Mouse (Mus musculus): Measurements from ENCODE around the gene Irs1. TPM values are rescaled to one million over a fixed set of nuclear protein-coding genes. Genes with fewer than 3 reads are reported as not detected.

Irs1 gene
- polyA plus RNA-seq, 1 experiment: 1.1 TPM

DNA sequence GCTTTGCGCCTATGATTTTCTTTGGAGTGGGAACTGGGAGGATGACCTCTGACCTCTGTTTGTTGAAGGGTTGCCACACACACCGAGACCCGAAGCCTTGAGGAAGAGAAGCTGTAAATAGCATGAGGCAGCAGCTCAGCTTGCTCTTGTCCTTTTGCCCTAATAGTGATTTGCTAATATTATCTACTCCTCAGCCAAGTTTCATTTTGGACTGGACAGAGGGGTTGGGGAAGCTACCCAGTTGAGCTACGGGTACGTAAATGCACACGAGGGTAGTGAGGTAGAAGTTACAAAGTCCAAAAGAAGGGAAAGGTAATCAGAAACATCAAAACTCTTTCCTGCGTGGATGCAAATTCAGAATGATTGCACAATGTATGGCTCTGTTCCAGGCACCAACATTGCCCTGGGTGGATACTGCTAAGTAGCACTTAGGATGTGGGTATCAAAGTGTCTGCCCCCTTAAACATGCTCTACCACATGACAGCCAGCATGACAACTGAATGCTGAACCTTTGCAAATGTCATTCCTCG, 107.2 kb downstream of the Irs1 start:
- no peak overlapping the region for H3K4me3 ChIP-seq (ENCODE audit: low read depth, low read length)
- no peaks in the 10 kb centered on the region for H3K36me3 ChIP-seq (ENCODE audit: control insufficient read depth, insufficient read depth, low read length)
- H3K4me1 ChIP-seq (ENCODE audit: control insufficient read depth, insufficient read depth, insufficient read length, low read length): peaks cover 9% of the 10 kb centered on the region; the same call in 1 of the 2 replicates
- no peaks in the 10 kb centered on the region for H3K27me3 ChIP-seq (ENCODE audit: control insufficient read depth, insufficient read depth, low read length)
- 30% methylated on average over 8 of the region's 8 CpGs for WGBS
- H3K27ac ChIP-seq (ENCODE audit: insufficient read depth, low read depth, low read length): no peak overlapping the region
- TF ChIP-seq POLR2A (IDR thresholded peaks at IDR 0.05; ENCODE audit: low read depth, low read length): no peak
- TF ChIP-seq CTCF (IDR thresholded peaks at IDR 0.05; ENCODE audit: extremely low read depth, insufficient read length, insufficient replicate concordance, low read depth, low read length): no peak

Other genes starting within 250 kb of the Irs1 start
- not detected in 2 replicates for gene Gm9747, start 58.3 kb downstream of the Irs1 start, polyA plus RNA-seq (2012; rRNA removed)
- 3.0 and 4.9 TPM in 2 replicates for gene Rhbdd1, start 25.0 kb upstream of the Irs1 start, polyA plus RNA-seq (2012; rRNA removed)